Mouse (Mus musculus) E14TG2a.4 (cell line): ENCODE results near the gene Exosc2.
A peak's percentile ranks its signal among the peaks of the same experiment; 100 is the strongest.

Experiments used
- H3K27me3 ChIP-seq: 2 replicates; pipeline ENCODE4 v1.6.1; 2014; ENCODE audit warnings: low read length, control low read depth; ENCODE audit not compliant: insufficient read depth
- H3K36me3 ChIP-seq: 2 replicates; pipeline ENCODE4 v1.6.1; 2014; ENCODE audit warnings: low read length, control low read depth; ENCODE audit not compliant: insufficient read depth
- H3K4me1 ChIP-seq: replicated peaks from 2 replicates; pipeline ENCODE4 v1.6.1; 2014; ENCODE audit warnings: low read depth, low read length, control low read depth
- H3K4me3 ChIP-seq: replicated peaks from 2 replicates; pipeline ENCODE4 v1.5.1; 2014; ENCODE audit warnings: mild to moderate bottlenecking, low read length
- H3K9me3 ChIP-seq: 2 replicates; pipeline ENCODE4 v1.6.1; 2014; ENCODE audit warnings: low read length, control low read depth
- CTCF ChIP-seq: conservative IDR thresholded peaks from 2 replicates; pipeline ENCODE4 v1.5.1; 2014; ENCODE audit warnings: low read length
- NANOG ChIP-seq: IDR thresholded peaks from 2 replicates; pipeline ENCODE4 v1.6.1; 2014; ENCODE audit warnings: borderline replicate concordance, low read length, mixed read lengths
- POU5F1 ChIP-seq: IDR thresholded peaks from 2 replicates; pipeline ENCODE4 v1.6.1; 2014; ENCODE audit warnings: low read length, borderline replicate concordance

The Exosc2 gene

GRCm38 (mm10) chr2:31639466-31639760 is 31.1 kb upstream of the Exosc2 start:
- Histone ChIP-seq H3K4me1 (peaks cover 79% of the 10 kb centered on the region), H3K4me3 (peak overlapping the region; percentile 39), H3K36me3 (no peaks in the 10 kb centered on the region), H3K27me3 (peaks cover 100% of the 10 kb centered on the region), H3K9me3 (no peaks in the 10 kb centered on the region)
- TF ChIP-seq POU5F1, result no peak
- no peak for TF ChIP-seq CTCF
- no peak for TF ChIP-seq NANOG

DNA sequence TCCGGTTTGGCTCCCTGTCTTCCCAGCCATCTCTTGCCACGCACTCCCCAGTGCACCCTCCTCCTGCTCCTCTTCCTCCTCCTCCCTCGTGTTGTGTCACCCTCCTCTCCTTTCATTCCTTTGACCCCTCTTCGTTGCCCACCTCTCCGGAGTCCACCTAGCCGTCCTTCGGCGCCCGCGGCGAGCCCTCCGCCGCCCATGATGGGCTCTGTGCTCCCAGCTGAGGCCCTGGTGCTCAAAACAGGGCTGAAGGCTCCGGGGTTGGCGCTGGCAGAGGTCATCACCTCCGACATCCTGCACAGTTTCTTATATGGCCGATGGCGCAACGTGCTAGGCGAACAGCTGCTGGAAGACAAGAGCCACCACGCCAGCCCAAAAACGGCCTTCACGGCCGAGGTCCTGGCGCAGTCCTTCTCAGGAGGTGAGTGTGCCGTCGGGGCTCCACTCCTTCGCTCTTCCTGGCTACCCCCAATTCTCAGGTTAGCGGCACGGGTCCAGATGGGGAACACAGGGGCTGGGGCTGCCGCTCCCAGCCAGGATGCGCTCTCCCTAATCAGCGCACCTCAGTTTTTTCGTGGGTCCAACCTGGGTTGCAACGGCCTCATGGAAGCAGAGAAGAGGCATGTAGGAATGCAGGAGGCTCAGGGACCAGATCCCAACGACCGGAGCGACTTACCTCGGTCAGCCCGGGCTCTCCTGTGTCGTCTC is 30.5 kb upstream of the Exosc2 start, which contains the start of gene Prdm12:
Gene Prdm12 (plus strand): TSS at position 137 of the 708 bp plus-strand sequence.
- no peak for TF ChIP-seq CTCF
- no peak for TF ChIP-seq NANOG
- TF ChIP-seq POU5F1, result no peak
- peaks cover 100% of the 10 kb centered on the region for H3K27me3 ChIP-seq

DNA sequence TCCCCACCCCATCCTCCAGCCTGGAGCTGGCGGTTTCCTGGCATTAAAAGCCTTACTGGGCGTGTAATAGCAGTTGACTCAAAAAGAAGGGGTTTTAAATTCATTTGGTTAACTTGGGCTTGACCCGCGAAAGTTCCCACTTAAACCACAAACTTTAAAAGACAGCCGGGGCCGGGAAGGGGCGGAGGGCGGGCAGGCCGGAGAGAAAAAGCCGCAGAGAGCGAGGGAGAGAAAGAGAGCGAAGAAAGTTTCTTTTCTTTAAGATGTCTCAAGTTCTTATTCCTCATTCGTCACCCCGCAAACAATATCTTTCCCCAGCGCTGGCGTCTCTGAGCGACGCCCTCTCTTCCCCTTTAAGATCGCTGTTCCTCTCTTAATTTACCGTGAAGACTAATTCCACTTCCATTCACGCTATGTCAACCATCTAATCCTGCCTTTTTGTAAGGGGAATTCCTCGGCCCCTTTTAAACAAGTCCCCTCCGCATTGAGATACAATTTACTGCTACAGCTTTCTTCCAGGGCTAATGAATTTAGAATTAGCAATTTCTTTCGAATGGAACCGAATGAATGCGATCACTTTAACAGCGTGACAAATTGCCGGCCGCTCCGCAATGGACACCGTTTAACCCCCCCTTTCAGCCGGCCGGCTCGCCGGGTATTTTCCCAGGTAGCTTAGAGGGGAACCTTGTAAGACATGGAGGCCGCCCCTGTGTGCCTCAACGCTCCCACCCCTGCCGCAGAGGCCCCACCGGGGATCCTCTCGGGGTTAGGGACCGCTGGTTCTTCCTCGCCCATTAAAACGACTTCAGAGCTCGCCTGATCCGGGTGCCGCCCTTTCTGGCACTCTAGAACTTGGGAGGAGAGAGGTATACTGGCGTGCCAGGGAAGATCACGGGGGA is 29.7 kb upstream of the Exosc2 start:
- Histone ChIP-seq H3K4me1 (peaks cover 66% of the 10 kb centered on the region), H3K4me3 (peak overlapping the region; percentile 39), H3K9me3 (no peaks in the 10 kb centered on the region), H3K27me3 (peaks cover 94% of the 10 kb centered on the region), H3K36me3 (no peaks in the 10 kb centered on the region)
- TF ChIP-seq NANOG (no peak), POU5F1 (no peak), CTCF (no peak)

More for the DNA sequence above, 30.5 kb upstream of the Exosc2 start, which contains the start of gene Prdm12:
- Histone ChIP-seq H3K4me1 (peaks cover 72% of the 10 kb centered on the region), H3K36me3 (no peaks in the 10 kb centered on the region), H3K4me3 (peak within 1 kb of the TSS; percentile 39), H3K9me3 (no peaks in the 10 kb centered on the region)

DNA sequence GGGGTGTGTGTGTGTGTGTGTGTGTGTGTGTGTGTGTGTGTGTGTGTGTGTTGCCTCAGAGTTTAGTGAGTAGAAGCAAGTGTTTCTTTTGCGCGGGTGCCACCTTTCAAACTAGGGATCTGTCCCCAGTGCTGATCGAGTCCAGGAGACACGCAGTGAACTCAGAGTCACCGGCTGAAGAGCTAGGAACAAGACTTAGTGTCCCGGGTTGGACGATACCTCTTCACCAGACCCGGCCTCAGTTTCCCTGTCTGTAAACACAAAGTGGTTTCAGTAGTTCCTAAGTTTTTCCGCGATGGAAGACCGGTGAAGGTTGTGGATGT is 29.0 kb upstream of the Exosc2 start:
- peaks cover 94% of the 10 kb centered on the region for H3K27me3 ChIP-seq
- peaks cover 60% of the 10 kb centered on the region for H3K4me1 ChIP-seq
- TF ChIP-seq NANOG, result no peak
- no peak for TF ChIP-seq CTCF
- no peak for TF ChIP-seq POU5F1
- H3K9me3 ChIP-seq, result no peaks in the 10 kb centered on the region
- peak overlapping the region; percentile 54; the same call in 1 of the 2 replicates for H3K4me3 ChIP-seq
- no peaks in the 10 kb centered on the region for H3K36me3 ChIP-seq

DNA sequence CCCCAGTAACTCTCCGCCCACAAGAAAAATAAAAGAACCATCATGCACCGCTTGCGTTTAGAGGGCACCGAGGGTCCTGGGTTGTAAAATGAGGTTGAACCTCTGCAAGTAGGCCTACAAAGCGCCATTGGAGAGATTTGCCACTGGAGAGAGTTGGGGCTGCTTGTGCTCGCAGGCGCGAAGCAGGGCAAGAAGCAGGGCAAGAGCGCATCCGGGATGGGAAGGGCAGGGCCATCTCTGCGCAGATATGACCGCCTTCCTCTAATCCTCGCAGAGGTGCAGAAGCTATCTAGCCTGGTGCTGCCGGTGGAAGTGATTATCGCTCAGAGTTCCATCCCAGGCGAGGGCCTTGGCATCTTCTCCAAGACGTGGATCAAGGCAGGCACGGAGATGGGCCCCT is 28.6 kb upstream of the Exosc2 start:
- TF ChIP-seq POU5F1 (no peak), CTCF (no peak), NANOG (no peak)
- H3K27me3 ChIP-seq, result peaks cover 94% of the 10 kb centered on the region
- peaks cover 55% of the 10 kb centered on the region for H3K4me1 ChIP-seq
- peak overlapping the region; percentile 54 for H3K4me3 ChIP-seq
- no peaks in the 10 kb centered on the region for H3K36me3 ChIP-seq
- H3K9me3 ChIP-seq, result no peaks in the 10 kb centered on the region

DNA sequence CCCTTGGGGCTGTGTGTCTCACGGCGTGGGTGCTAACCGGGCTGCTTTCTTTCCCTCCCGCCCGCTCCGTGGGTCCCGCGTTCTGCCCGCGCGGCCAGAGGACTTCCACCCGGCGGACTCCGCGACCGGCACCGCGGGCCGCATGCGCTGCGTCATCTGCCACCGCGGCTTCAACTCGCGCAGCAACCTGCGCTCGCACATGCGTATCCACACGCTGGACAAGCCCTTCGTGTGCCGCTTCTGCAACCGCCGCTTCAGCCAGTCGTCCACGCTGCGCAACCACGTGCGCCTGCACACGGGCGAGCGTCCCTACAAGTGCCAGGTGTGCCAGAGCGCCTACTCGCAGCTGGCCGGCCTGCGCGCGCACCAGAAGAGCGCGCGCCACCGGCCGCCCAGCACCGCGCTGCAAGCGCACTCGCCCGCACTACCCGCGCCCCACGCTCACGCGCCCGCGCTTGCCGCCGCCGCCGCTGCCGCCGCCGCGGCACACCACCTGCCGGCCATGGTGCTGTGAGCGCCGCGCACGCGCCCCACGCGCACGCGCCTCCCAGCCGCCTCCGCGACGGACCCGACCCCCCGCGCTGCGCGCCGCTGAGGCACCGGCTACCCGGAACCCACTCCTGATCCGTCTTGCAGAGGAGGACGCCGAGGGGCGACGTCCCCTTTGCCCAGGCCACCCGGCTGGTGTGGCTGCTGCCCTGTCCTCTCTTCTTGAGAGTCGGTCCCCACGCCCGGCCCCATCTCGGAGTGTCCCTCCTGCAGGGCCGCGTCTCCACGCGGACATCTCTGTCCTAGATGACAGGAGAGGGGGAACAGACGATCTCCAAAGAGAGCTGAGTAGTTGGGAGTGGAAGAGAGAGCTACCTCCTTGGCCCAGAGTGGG is 16.3 kb upstream of the Exosc2 start:
- no peak for TF ChIP-seq NANOG
- Histone ChIP-seq H3K27me3 (peaks cover 92% of the 10 kb centered on the region), H3K4me3 (peak overlapping the region; percentile 80), H3K4me1 (peaks cover 11% of the 10 kb centered on the region), H3K36me3 (no peaks in the 10 kb centered on the region), H3K9me3 (peaks cover 7% of the 10 kb centered on the region; the same call in 1 of the 2 replicates)

DNA sequence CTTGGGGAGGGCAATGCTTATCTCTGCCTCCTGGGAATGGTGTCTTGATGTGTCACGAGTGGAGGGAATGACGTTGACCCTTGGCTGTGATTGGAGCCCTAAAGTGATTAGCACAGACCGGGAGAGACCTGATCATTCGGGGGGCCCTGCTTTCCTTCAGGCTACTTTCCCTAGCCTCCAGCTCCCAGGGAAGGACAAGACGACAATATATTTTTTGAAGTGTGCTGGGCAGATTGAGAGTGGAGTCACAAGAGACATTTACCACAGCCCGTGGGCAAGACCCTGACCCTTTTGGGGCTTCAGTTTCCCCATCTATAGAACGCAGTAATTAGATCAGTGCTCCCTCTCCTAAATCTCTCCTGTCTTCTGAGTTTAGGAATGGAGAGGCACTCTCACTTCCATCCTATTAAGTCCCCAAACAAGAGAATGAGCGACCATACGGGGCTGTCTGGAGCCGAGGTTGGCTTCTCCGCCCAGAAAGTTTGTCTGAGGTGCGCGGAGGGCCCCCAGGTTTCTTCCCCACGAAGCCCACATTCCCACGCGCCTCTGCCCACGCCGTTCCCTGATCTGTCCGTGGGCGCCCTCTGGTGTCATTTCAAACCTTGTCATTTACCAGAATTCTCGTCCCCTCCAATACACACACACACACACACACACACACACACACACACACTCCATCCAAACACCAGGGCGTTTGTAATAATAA is 15.5 kb upstream of the Exosc2 start:
- H3K27me3 ChIP-seq, result peaks cover 92% of the 10 kb centered on the region
- H3K4me1 ChIP-seq, result peaks cover 11% of the 10 kb centered on the region
- peak overlapping the region; percentile 80 for H3K4me3 ChIP-seq
- no peak; the same call in 1 of the 2 replicates for TF ChIP-seq CTCF
- TF ChIP-seq POU5F1, result no peak
- peaks cover 10% of the 10 kb centered on the region; the same call in 1 of the 2 replicates for H3K9me3 ChIP-seq
- H3K36me3 ChIP-seq, result no peaks in the 10 kb centered on the region
